Mouse (Mus musculus) stomach, embryonic 14.5 days (tissue): ENCODE data around the gene Spaca6. TPM values are rescaled to one million over a fixed set of nuclear protein-coding genes. Genes with fewer than 3 reads are reported as not detected.
A peak's percentile ranks its signal among the peaks of the same experiment; 100 is the strongest.
"Not testable (repeated sequence)": the region's sequence is repeated elsewhere in the genome, so short reads cannot be mapped to it uniquely, and the experiment has no call there.

ENCODE experiments used
- ATAC-seq: fragments of 200-750 bp; cut with Nextera tagmentation; 2 replicates; pipeline ENCODE4 v1.8.0; 2017; ENCODE audit warnings: low read depth, moderate TSS enrichment; ENCODE audit not compliant: insufficient number of reproducible peaks, insufficient read depth, low FRiP score
- H3K27ac ChIP-seq: fragments of 300-500 bp; sonication (generic); 2 replicates; pipeline ENCODE4 v1.5.1; 2014; ENCODE audit warnings: mild to moderate bottlenecking, low read length, moderate library complexity, mixed read lengths
- H3K27me3 ChIP-seq: fragments of 300-500 bp; sonication (generic); 2 replicates; pipeline ENCODE4 v1.6.1; 2014; ENCODE audit warnings: low read length, control low read depth, mixed read lengths; ENCODE audit not compliant: control insufficient read depth, insufficient read depth
- H3K36me3 ChIP-seq: fragments of 300-500 bp; sonication (generic); 2 replicates; pipeline ENCODE4 v1.6.1; 2014; ENCODE audit warnings: mild to moderate bottlenecking, control low read depth, low read length, moderate library complexity, mixed read lengths; ENCODE audit not compliant: control insufficient read depth, insufficient read depth
- H3K4me1 ChIP-seq: fragments of 300-500 bp; sonication (generic); 2 replicates; pipeline ENCODE4 v1.6.1; 2014; ENCODE audit warnings: low read length, control low read depth, mixed read lengths; ENCODE audit not compliant: control insufficient read depth, insufficient read depth
- H3K4me2 ChIP-seq: fragments of 300-500 bp; sonication (generic); replicated peaks from 2 replicates; pipeline ENCODE4 v1.6.1; 2014; ENCODE audit warnings: low read depth, low read length, control low read depth
- H3K4me3 ChIP-seq: fragments of 300-500 bp; sonication (generic); 2 replicates; pipeline ENCODE4 v1.5.1; 2014; ENCODE audit warnings: low read depth, low read length, control low read depth
- H3K9ac ChIP-seq: fragments of 300-500 bp; sonication (generic); replicated peaks from 2 replicates; pipeline ENCODE4 v1.6.1; 2014; ENCODE audit warnings: low read depth, mild to moderate bottlenecking, control low read depth, low read length, moderate library complexity, mixed read lengths
- H3K9me3 ChIP-seq: fragments of 300-500 bp; sonication (generic); 2 replicates; pipeline ENCODE4 v1.6.1; 2016; ENCODE audit warnings: low read depth, low read length, control low read depth; ENCODE audit not compliant: control insufficient read depth
- WGBS: fragments of 180-500 bp; shearing (Covaris S2); extraction: QIAGEN DNeasy Blood & Tissue Kit; methylation state at CpG from one replicate; pipeline ENCODE4 v1.1.7; 2014; 5-methylcytosine and 5-hydroxymethylcytosine counted together
- polyA plus RNA-seq: library from polyadenylated mRNA; unstranded; fragments of >200 nt; fragmentation: Nextera tagmentation; extraction: Ambion mirVana; gene quantifications from 2 replicates; pipeline ENCODE4 v1.2.1, GENCODE M21; 2014

Gene Spaca6
- polyA plus RNA-seq, 1 experiment from 2014 or later, result 40.9 TPM

GRCm38 (mm10) chr17:17837919-17838701 lies 11.2 kb downstream of the Spaca6 start:
- Histone ChIP-seq H3K9ac (peak overlapping the region; percentile 38; the same call in 1 of the 2 replicates), H3K9me3 (no peaks in the 10 kb centered on the region), H3K36me3 (peaks cover 39% of the 10 kb centered on the region), H3K27me3 (no peaks in the 10 kb centered on the region), H3K27ac (peak overlapping the region; percentile 82), H3K4me2 (peak overlapping the region; percentile 55), H3K4me3 (peak overlapping the region; percentile 32), H3K4me1 (peaks cover 37% of the 10 kb centered on the region)
- under 1% methylated on average over 42 of the region's 43 CpGs for WGBS
- ATAC-seq, result peak; percentile 97

GRCm38 (mm10) chr17:17839276-17839675 lies 12.3 kb downstream of the Spaca6 start:
- WGBS, result 84% methylated on average over 2 of the region's 2 CpGs

GRCm38 (mm10) chr17:17840796-17841195 lies 13.8 kb downstream of the Spaca6 start:
- H3K9ac ChIP-seq, result no peak overlapping the region
- peaks cover 17% of the 10 kb centered on the region for H3K4me1 ChIP-seq
- 89% methylated on average over 7 of the region's 7 CpGs for WGBS
- H3K4me3 ChIP-seq, result no peak overlapping the region
- no peak overlapping the region for H3K27ac ChIP-seq
- H3K27me3 ChIP-seq, result no peaks in the 10 kb centered on the region
- ATAC-seq, result no peak
- no peak overlapping the region for H3K4me2 ChIP-seq
- H3K36me3 ChIP-seq, result peaks cover 30% of the 10 kb centered on the region
- no peaks in the 10 kb centered on the region for H3K9me3 ChIP-seq

More at GRCm38 (mm10) chr17:17839276-17839675, 12.3 kb downstream of the Spaca6 start:
- Histone ChIP-seq H3K27ac (no peak overlapping the region), H3K4me2 (no peak overlapping the region), H3K9ac (no peak overlapping the region), H3K4me1 (peaks cover 25% of the 10 kb centered on the region), H3K27me3 (no peaks in the 10 kb centered on the region), H3K4me3 (no peak overlapping the region), H3K36me3 (peaks cover 30% of the 10 kb centered on the region), H3K9me3 (no peaks in the 10 kb centered on the region)
- ATAC-seq, result no peak

- Histone ChIP-seq H3K4me2 (no peak overlapping the region), H3K36me3 (peaks cover 27% of the 10 kb centered on the region), H3K4me3 (no peak overlapping the region), H3K27ac (no peak overlapping the region), H3K27me3 (no peaks in the 10 kb centered on the region), H3K9me3 (no peaks in the 10 kb centered on the region), H3K9ac (no peak overlapping the region), H3K4me1 (no peaks in the 10 kb centered on the region)
- 73% methylated on average over 27 of the region's 27 CpGs for WGBS
- ATAC-seq, result no peak
Measured at GRCm38 (mm10) chr17:17843534-17844261, 16.7 kb downstream of the Spaca6 start.

GRCm38 (mm10) chr17:17844606-17845005 lies 17.6 kb downstream of the Spaca6 start:
- H3K9ac ChIP-seq, ATAC-seq, H3K4me1 ChIP-seq, H3K27me3 ChIP-seq, H3K27ac ChIP-seq, H3K9me3 ChIP-seq, H3K4me3 ChIP-seq, H3K4me2 ChIP-seq: not testable (repeated sequence)
- H3K36me3 ChIP-seq, result peaks cover 23% of the 10 kb centered on the region
- 85% methylated on average over 3 of the region's 3 CpGs for WGBS

GRCm38 (mm10) chr17:17845187-17846027 lies 18.4 kb downstream of the Spaca6 start:
- Histone ChIP-seq H3K4me1 (no peaks in the 10 kb centered on the region), H3K27me3 (no peaks in the 10 kb centered on the region), H3K36me3 (peaks cover 15% of the 10 kb centered on the region), H3K9ac (no peak overlapping the region), H3K4me3 (no peak overlapping the region), H3K4me2 (no peak overlapping the region), H3K27ac (no peak overlapping the region), H3K9me3 (no peaks in the 10 kb centered on the region)
- WGBS, result 72% methylated on average over 10 of the region's 10 CpGs
- ATAC-seq, result no peak

- H3K27ac ChIP-seq, result no peak overlapping the region
- no peaks in the 10 kb centered on the region for H3K4me1 ChIP-seq
- no peaks in the 10 kb centered on the region for H3K27me3 ChIP-seq
- H3K9ac ChIP-seq, result no peak overlapping the region
- H3K4me3 ChIP-seq, result no peak overlapping the region
- H3K4me2 ChIP-seq, result no peak overlapping the region
- no peaks in the 10 kb centered on the region; the same call in 1 of the 2 replicates for H3K36me3 ChIP-seq
- 80% methylated on average over 2 of the region's 2 CpGs for WGBS
- H3K9me3 ChIP-seq, result no peaks in the 10 kb centered on the region
- no peak for ATAC-seq
Measured at GRCm38 (mm10) chr17:17848988-17849387, 22.0 kb downstream of the Spaca6 start.
